Mouse (Mus musculus) C2C12 (cell line): ENCODE results near the gene Brpf3. TPM values are rescaled to one million over a fixed set of nuclear protein-coding genes. Genes with fewer than 3 reads are reported as not detected.
"Not testable (repeated sequence)": the region's sequence is repeated elsewhere in the genome, so short reads cannot be mapped to it uniquely, and the experiment has no call there.

Source experiments
- H3K27me3 ChIP-seq: one replicate; pipeline ENCODE4 v1.6.1; 2011; ENCODE audit not compliant: control insufficient read depth, insufficient read depth, insufficient read length
- H3K36me3 ChIP-seq: one replicate; pipeline ENCODE4 v1.6.1; 2011; ENCODE audit not compliant: control insufficient read depth, insufficient read depth
- H3K4me3 ChIP-seq: one replicate; pipeline ENCODE4 v1.5.1; 2011; ENCODE audit warnings: mild to moderate bottlenecking, control low read depth; ENCODE audit not compliant: poor library complexity, insufficient read depth, severe bottlenecking
- H3K79me2 ChIP-seq: one replicate; pipeline ENCODE4 v1.6.1; 2011; ENCODE audit not compliant: control insufficient read depth, insufficient read depth
- H3K79me3 ChIP-seq: one replicate; pipeline ENCODE4 v1.6.1; 2011; ENCODE audit warnings: low read depth, control low read depth
- H3ac ChIP-seq: one replicate; pipeline ENCODE3; 2011; ENCODE audit warnings: low read depth; ENCODE audit not compliant: control insufficient read depth, insufficient read length
- CEBPB ChIP-seq: IDR thresholded peaks from one replicate; pipeline ENCODE4 v1.6.1; 2011; ENCODE audit warnings: low read depth, mild to moderate bottlenecking, control low read depth, moderate library complexity
- CTCF ChIP-seq: IDR thresholded peaks from one replicate; pipeline ENCODE4 v1.5.1; 2011; ENCODE audit not compliant: control insufficient read depth, insufficient read depth, insufficient read length
- FOSL1 ChIP-seq: IDR thresholded peaks from one replicate; pipeline ENCODE4 v1.8.0; 2011; ENCODE audit warnings: mild to moderate bottlenecking, low read length; ENCODE audit not compliant: poor library complexity, insufficient read depth, severe bottlenecking
- MAX ChIP-seq: IDR thresholded peaks from one replicate; pipeline ENCODE4 v1.6.1; 2011; ENCODE audit warnings: mild to moderate bottlenecking, control low read depth
- MYOD1 ChIP-seq: IDR thresholded peaks from one replicate; pipeline ENCODE4 v1.6.1; 2011; ENCODE audit warnings: low read depth; ENCODE audit not compliant: control insufficient read depth, insufficient read length
- MYOG ChIP-seq: IDR thresholded peaks from one replicate; pipeline ENCODE4 v1.6.1; 2011; ENCODE audit not compliant: control insufficient read depth, insufficient read length; ENCODE audit errors: extremely low read depth
- USF1 ChIP-seq: IDR thresholded peaks from one replicate; pipeline ENCODE4 v1.6.1; 2011; ENCODE audit warnings: low read depth, mild to moderate bottlenecking, control low read depth, moderate library complexity
- polyA plus RNA-seq: library from polyadenylated mRNA; unstranded; fragments of >200 nt; fragmentation: generic; extraction: Trizol; gene quantifications from one replicate; pipeline ENCODE4 v1.2.1, GENCODE M21; 2012; ENCODE audit warnings: missing spikeins

Brpf3 gene
- polyA plus RNA-seq, 1 experiment = 10.8 TPM

GRCm38 (mm10) chr17:28829120-28829519 lies 28.2 kb downstream of the Brpf3 start:
- no peak overlapping the region for H3ac ChIP-seq
- H3K27me3 ChIP-seq = no peaks in the 10 kb centered on the region
- H3K79me3 ChIP-seq = no peaks in the 10 kb centered on the region
- peaks cover 60% of the 10 kb centered on the region for H3K36me3 ChIP-seq
- TF ChIP-seq USF1 (no peak), MYOD1 (no peak)
- H3K79me2 ChIP-seq = no peaks in the 10 kb centered on the region
- no peak overlapping the region for H3K4me3 ChIP-seq

GRCm38 (mm10) chr17:28831065-28831464 lies 30.2 kb downstream of the Brpf3 start:
- Histone ChIP-seq H3K36me3 (peaks cover 46% of the 10 kb centered on the region), H3K79me3 (no peaks in the 10 kb centered on the region), H3ac (no peak overlapping the region), H3K4me3 (no peak overlapping the region), H3K27me3 (no peaks in the 10 kb centered on the region), H3K79me2 (no peaks in the 10 kb centered on the region)
- TF ChIP-seq FOSL1 (no peak), MAX (no peak), MYOD1 (no peak), USF1 (no peak), CEBPB (no peak), MYOG (no peak), CTCF (no peak)

- Histone ChIP-seq H3K79me2 (no peaks in the 10 kb centered on the region), H3K4me3 (no peak overlapping the region), H3K27me3 (no peaks in the 10 kb centered on the region), H3K36me3 (peaks cover 41% of the 10 kb centered on the region), H3ac (no peak overlapping the region), H3K79me3 (no peaks in the 10 kb centered on the region)
- TF ChIP-seq MYOD1 = no peak
Measured at GRCm38 (mm10) chr17:28832040-28832439, 31.1 kb downstream of the Brpf3 start.

GRCm38 (mm10) chr17:28832875-28833274 lies 32.0 kb downstream of the Brpf3 start:
- TF ChIP-seq MYOD1 (no peak), MYOG (no peak), FOSL1 (no peak), CTCF (no peak), USF1 (no peak), CEBPB (no peak), MAX (no peak)
- no peaks in the 10 kb centered on the region for H3K79me2 ChIP-seq
- H3K4me3 ChIP-seq = no peak overlapping the region
- no peaks in the 10 kb centered on the region for H3K79me3 ChIP-seq
- H3K36me3 ChIP-seq = peaks cover 39% of the 10 kb centered on the region
- no peak overlapping the region for H3ac ChIP-seq
- H3K27me3 ChIP-seq = no peaks in the 10 kb centered on the region

GRCm38 (mm10) chr17:28834676-28835075 lies 33.8 kb downstream of the Brpf3 start:
- Histone ChIP-seq H3K79me3 (no peaks in the 10 kb centered on the region), H3ac (no peak overlapping the region), H3K4me3 (no peak overlapping the region), H3K36me3 (peaks cover 24% of the 10 kb centered on the region), H3K79me2 (no peaks in the 10 kb centered on the region), H3K27me3 (no peaks in the 10 kb centered on the region)
- TF ChIP-seq CEBPB (no peak), MYOD1 (no peak)

- H3K79me2 ChIP-seq = no peaks in the 10 kb centered on the region
- no peaks in the 10 kb centered on the region for H3K27me3 ChIP-seq
- H3K36me3 ChIP-seq = peaks cover 18% of the 10 kb centered on the region
- no peaks in the 10 kb centered on the region for H3K79me3 ChIP-seq
- H3K4me3 ChIP-seq = no peak overlapping the region
- TF ChIP-seq MYOD1 = no peak
- no peak for TF ChIP-seq CTCF
- no peak for TF ChIP-seq USF1
- TF ChIP-seq MAX = no peak
- no peak for TF ChIP-seq FOSL1
- TF ChIP-seq MYOG = no peak
- TF ChIP-seq CEBPB = no peak
- H3ac ChIP-seq = no peak overlapping the region
Measured at GRCm38 (mm10) chr17:28837840-28838239, 37.0 kb downstream of the Brpf3 start.

- H3K79me3 ChIP-seq, H3K27me3 ChIP-seq, H3K36me3 ChIP-seq, H3K79me2 ChIP-seq, H3ac ChIP-seq, H3K4me3 ChIP-seq: not testable (repeated sequence)
Measured at GRCm38 (mm10) chr17:28841947-28842346, 41.1 kb downstream of the Brpf3 start.
